Mouse (Mus musculus) adrenal gland, postnatal 25 days (tissue): ENCODE measurements at regions not wholly inside any gene's neighbourhood (a gene's known extent, or its start where the extent isn't known, plus 50 kb on each side); places are given as distances from the start of the nearest gene placed in this dataset.

ENCODE experiments used
- DNase-seq: peaks from one replicate; pipeline ENCODE4 v3.0.0; 2021; ENCODE audit warnings: mixed read lengths

DNA sequence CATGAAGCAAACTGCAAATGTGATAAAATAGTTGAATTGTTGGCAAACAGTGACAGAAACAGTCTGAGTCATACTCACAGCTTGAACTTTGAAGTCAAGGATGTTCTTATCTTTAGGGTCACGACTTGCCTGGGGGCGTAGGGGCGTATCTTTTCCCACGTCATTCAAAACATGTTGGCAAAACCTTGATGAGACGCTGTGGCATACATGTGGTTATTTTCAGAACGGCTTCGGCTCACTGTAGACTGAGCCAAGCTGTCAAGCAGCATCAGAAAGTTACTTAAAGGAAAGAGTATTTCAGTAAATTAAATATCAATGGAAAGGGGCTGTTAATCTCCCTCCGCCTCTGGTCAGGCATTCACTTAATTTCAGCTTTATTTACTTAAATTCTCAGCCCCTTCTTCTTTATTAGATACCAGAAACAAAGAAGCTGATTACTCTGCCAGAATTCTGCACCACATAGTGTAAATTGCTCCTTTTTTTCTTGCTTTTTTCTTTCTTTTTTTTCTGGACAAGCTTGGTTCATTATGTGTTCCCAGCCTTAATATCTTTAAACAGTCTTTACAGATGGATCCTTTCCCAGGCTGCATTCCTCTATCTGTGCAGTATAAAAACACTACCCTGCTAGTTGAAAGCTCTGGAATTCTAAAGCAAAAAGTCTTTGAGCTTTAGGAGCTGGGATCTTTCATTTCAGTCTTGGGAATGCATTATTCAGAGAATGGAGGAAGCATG, 302.9 kb upstream of the Epha3 start:
- peak; percentile 4 for DNase-seq

DNA sequence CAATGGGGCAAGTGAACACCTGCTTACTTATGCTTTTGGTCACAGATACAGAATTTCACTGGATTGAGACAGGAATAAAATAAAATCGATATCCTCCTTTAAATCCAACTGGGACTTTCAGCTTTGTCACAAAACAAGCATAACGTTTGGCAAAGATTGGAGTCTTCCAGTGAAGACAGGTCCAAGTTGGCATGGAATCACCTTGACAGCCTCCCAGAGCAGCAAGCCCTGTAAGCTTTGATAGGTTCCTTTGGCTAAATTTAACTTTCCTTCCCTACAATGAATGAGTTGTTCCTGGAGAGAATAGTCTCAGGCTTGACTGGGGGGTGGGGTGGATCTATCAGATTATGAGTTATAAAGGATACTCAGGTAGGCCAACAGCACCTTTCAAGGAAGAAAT, 302.1 kb upstream of the Epha3 start:
- no peak for DNase-seq

DNA sequence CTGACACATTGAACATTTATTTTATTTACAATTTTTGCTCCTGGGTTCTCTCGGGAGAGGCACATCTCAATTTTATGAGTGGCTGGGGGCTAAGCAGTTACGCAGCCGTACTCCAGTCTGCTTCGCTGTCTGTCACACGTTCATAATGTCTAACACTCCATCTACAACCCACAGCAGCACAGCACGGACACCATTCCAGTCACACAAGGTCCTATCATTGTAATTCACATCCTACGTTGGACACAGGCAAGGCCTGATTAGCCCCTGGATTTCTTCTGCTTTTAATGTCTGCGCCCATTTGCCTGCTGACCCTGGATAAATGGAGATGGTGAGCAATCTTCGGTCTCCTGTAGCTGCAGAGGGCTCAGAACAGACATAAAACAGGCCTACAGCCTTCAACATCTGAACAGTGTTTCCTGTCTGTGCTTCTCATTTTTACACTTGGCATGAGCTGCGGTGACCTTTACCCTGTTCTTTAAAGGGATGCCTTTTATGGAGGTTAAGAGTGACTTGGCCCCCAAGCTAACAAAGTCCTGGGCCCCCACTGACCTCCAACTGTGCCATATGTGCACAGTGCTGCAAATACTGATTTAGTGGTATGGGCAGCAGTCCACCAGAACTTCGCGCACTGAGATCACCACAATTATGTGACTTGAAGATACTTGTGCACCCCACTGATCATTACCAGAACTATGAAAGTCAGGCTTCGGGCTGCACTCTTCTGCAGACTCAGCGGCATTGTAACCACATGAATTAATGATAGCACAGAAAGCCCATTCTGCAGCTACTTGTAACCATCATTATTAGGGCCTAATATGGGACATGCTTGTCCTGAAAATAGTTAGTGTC, 281.9 kb upstream of the Epha3 start:
- no peak for DNase-seq
